Mouse (Mus musculus) bone marrow macrophage, adult 2 months (primary cell): ENCODE results near the gene Fah.

Experiments used
- CTCF ChIP-seq: IDR thresholded peaks from 2 replicates; pipeline ENCODE4 v1.5.1; 2012; ENCODE audit warnings: low read depth, mild to moderate bottlenecking, low read length, moderate library complexity
- POLR2A ChIP-seq: IDR thresholded peaks from 2 replicates; pipeline ENCODE4 v1.6.1; 2012; ENCODE audit warnings: mild to moderate bottlenecking, low read depth, low read length, borderline replicate concordance

GRCm38 (mm10) chr7:84596633-84597032 is 9.9 kb downstream of the Fah start:
- TF ChIP-seq POLR2A (no peak), CTCF (no peak)
